ENCODE assay signal across 8 mouse cellular contexts in genomic region chr17:56251136-56251829, GRCm38 (mm10). TPM values are rescaled to one million over a fixed set of nuclear protein-coding genes. Genes with fewer than 3 reads are reported as not detected.
A peak's percentile ranks its signal among the peaks of the same experiment; 100 is the strongest.
DNase-seq lines count a peak whose midpoint lies in the region; ATAC-seq and TF ChIP-seq lines count a peak whose summit lies in the region.

No protein-coding gene starts in this region.

- WGBS in forebrain, embryonic 10.5 days: 26% methylated on average over 6 of the region's 6 CpGs
- 20% methylated on average over 6 of the region's 6 CpGs for WGBS in hindbrain, embryonic 13.5 days

- intact Hi-C loops in left cerebral cortex, adult 2 months (cut with DNase I): loop anchor here (1.0 to 5.0 kb wide), 2 partner anchors 33 to 69 kb away; partner anchors contain the start of genes Dpp9 and Mydgf

- H3K4me2 ChIP-seq in hindbrain, embryonic 13.5 days: peak overlapping the region; percentile 33

- no peaks in the 10 kb centered on the region for H3K9me3 ChIP-seq in forebrain, embryonic 10.5 days
- no peaks in the 10 kb centered on the region for H3K9me3 ChIP-seq in hindbrain, embryonic 13.5 days

- H3K27me3 ChIP-seq in forebrain, embryonic 10.5 days (ENCODE audit: poor library complexity, severe bottlenecking): no peaks in the 10 kb centered on the region
- H3K27me3 ChIP-seq in hindbrain, embryonic 13.5 days: peaks cover 18% of the 10 kb centered on the region

- peak; percentile 70 for TF ChIP-seq CTCF in left cerebral cortex, adult 2 months (IDR thresholded peaks at IDR 0.05)

- H3K4me3 ChIP-seq in forebrain, embryonic 10.5 days: peak overlapping the region; percentile 2; the same call in 1 of the 2 replicates
- H3K4me3 ChIP-seq in hindbrain, embryonic 13.5 days: 0 out of 2 replicates have a peak overlapping the region, but pooled peaks have one; percentile 5
- H3K4me3 ChIP-seq in left cerebral cortex, adult 2 months: peak overlapping the region; percentile 7; the same call in 1 of the 2 replicates

- H3K36me3 ChIP-seq in forebrain, embryonic 10.5 days (replicated peaks): no peaks in the 10 kb centered on the region
- no peaks in the 10 kb centered on the region for H3K36me3 ChIP-seq in hindbrain, embryonic 13.5 days

- DNase-seq in cerebellum, adult 9-11 months: peak; percentile 61
- peak; percentile 68 for DNase-seq in adrenal gland, adult 2 months
- peak; percentile 61 for DNase-seq in forebrain, embryonic 10.5 days (ENCODE audit: extremely low spot score, low spot score)
- peak; percentile 64 for DNase-seq in left cerebral cortex, adult 2 months (ENCODE audit: extremely low spot score in 1 of 2, low spot score in 2 of 2)
- peak; percentile 21 for DNase-seq in skeletal muscle tissue, adult 2 months (ENCODE audit: low read depth, low spot score)

- H3K9ac ChIP-seq in hindbrain, embryonic 13.5 days: no peak overlapping the region

- 0 out of 2 replicates have a peak overlapping the region, but pooled peaks have one; percentile 15 for H3K27ac ChIP-seq in forebrain, embryonic 10.5 days
- H3K27ac ChIP-seq in hindbrain, embryonic 13.5 days: peak overlapping the region; percentile 77
- peak overlapping the region; percentile 87 for H3K27ac ChIP-seq in left cerebral cortex, adult 2 months

- peaks cover 16% of the 10 kb centered on the region for H3K4me1 ChIP-seq in forebrain, embryonic 10.5 days
- peaks cover 24% of the 10 kb centered on the region for H3K4me1 ChIP-seq in hindbrain, embryonic 13.5 days (replicated peaks)

- ATAC-seq in cerebellum, adult (ENCODE audit: insufficient number of reproducible peaks, low FRiP score, low TSS enrichment): no peak
- ATAC-seq in hindbrain, embryonic 13.5 days (ENCODE audit: low FRiP score): peak; percentile 41
- peak; percentile 49 for ATAC-seq in megakaryocyte-erythroid progenitor cell, adult 5-6 weeks (replicated peaks; ENCODE audit: low FRiP score, low TSS enrichment, poor library complexity, severe bottlenecking)

RNA-seq across cellular contexts. Expression of gene Fem1a, which starts 5.3 kb away (rescaled TPM):
- total RNA-seq in adrenal gland, adult 2 months (2021): 10 to 100 TPM; 27.0 to 32.4 TPM
- polyA plus RNA-seq in adrenal gland, adult 2 months (2012; rRNA removed): 44.6 and 46.9 TPM in 2 replicates
- 11.5 and 13.2 TPM in 2 replicates for polyA plus RNA-seq in forebrain, embryonic 10.5 days (2016; fragmentation: Nextera tagmentation; extraction: Ambion mirVana)
- polyA plus RNA-seq in hindbrain, embryonic 13.5 days (2015; fragmentation: Nextera tagmentation; extraction: Ambion mirVana): 18.9 and 20.1 TPM in 2 replicates
- 10 to 100 TPM; 31.8 to 34.6 TPM for total RNA-seq in left cerebral cortex, adult 2 months (2021)
- total RNA-seq in megakaryocyte-erythroid progenitor cell, adult 5-6 weeks (2014; fragmentation: Nextera tagmentation): 15.8 and 19.2 TPM in 2 replicates
- total RNA-seq in megakaryocyte-erythroid progenitor cell, adult 5-6 weeks (2017): 19.2 and 21.7 TPM in 2 replicates

RNA-seq across cellular contexts. Expression of gene Ticam1, which starts 25.3 kb away (rescaled TPM):
- 10 to 100 TPM; 22.7 to 29.4 TPM for total RNA-seq in adrenal gland, adult 2 months (2021)
- 39.7 and 50.2 TPM in 2 replicates for polyA plus RNA-seq in adrenal gland, adult 2 months (2012; rRNA removed)
- polyA plus RNA-seq in forebrain, embryonic 10.5 days (2016; fragmentation: Nextera tagmentation; extraction: Ambion mirVana): 2.4 and 2.6 TPM in 2 replicates
- 1.3 and 1.4 TPM in 2 replicates for polyA plus RNA-seq in hindbrain, embryonic 13.5 days (2015; fragmentation: Nextera tagmentation; extraction: Ambion mirVana)
- total RNA-seq in left cerebral cortex, adult 2 months (2021): 1 to 10 TPM; 6.9 to 7.2 TPM
- 5.8 and 8.4 TPM in 2 replicates for total RNA-seq in megakaryocyte-erythroid progenitor cell, adult 5-6 weeks (2014; fragmentation: Nextera tagmentation)
- 2.2 and 3.2 TPM in 2 replicates for total RNA-seq in megakaryocyte-erythroid progenitor cell, adult 5-6 weeks (2017)

RNA-seq across cellular contexts. Expression of gene Dpp9, which starts 32.6 kb away (rescaled TPM):
- 10 to 100 TPM; 37.5 to 39.7 TPM for total RNA-seq in adrenal gland, adult 2 months (2021)
- 53.2 and 65.3 TPM in 2 replicates for polyA plus RNA-seq in adrenal gland, adult 2 months (2012; rRNA removed)
- 49.7 and 51.2 TPM in 2 replicates for polyA plus RNA-seq in forebrain, embryonic 10.5 days (2016; fragmentation: Nextera tagmentation; extraction: Ambion mirVana)
- 24.5 and 26.5 TPM in 2 replicates for polyA plus RNA-seq in hindbrain, embryonic 13.5 days (2015; fragmentation: Nextera tagmentation; extraction: Ambion mirVana)
- 10 to 100 TPM; 70.7 to 74.1 TPM for total RNA-seq in left cerebral cortex, adult 2 months (2021)
- total RNA-seq in megakaryocyte-erythroid progenitor cell, adult 5-6 weeks (2014; fragmentation: Nextera tagmentation): 25.3 and 33.5 TPM in 2 replicates
- 8.6 and 11.7 TPM in 2 replicates for total RNA-seq in megakaryocyte-erythroid progenitor cell, adult 5-6 weeks (2017)

RNA-seq across cellular contexts. Expression of gene Plin3, which starts 41.4 kb away (rescaled TPM):
- total RNA-seq in adrenal gland, adult 2 months (2021): 100 to 1,000 TPM in 1 of 2 experiments, 10 to 100 TPM in 1; 65.9 to 101 TPM
- polyA plus RNA-seq in adrenal gland, adult 2 months (2012; rRNA removed): 43.9 and 51.8 TPM in 2 replicates
- 58.3 and 59.0 TPM in 2 replicates for polyA plus RNA-seq in forebrain, embryonic 10.5 days (2016; fragmentation: Nextera tagmentation; extraction: Ambion mirVana)
- polyA plus RNA-seq in hindbrain, embryonic 13.5 days (2015; fragmentation: Nextera tagmentation; extraction: Ambion mirVana): 20.0 and 23.5 TPM in 2 replicates
- 10 to 100 TPM in 1 of 2 experiments, 1 to 10 TPM in 1; 7.7 to 11.4 TPM for total RNA-seq in left cerebral cortex, adult 2 months (2021)
- total RNA-seq in megakaryocyte-erythroid progenitor cell, adult 5-6 weeks (2014; fragmentation: Nextera tagmentation): 4.8 and 6.8 TPM in 2 replicates
- 3.7 and 6.1 TPM in 2 replicates for total RNA-seq in megakaryocyte-erythroid progenitor cell, adult 5-6 weeks (2017)

RNA-seq across cellular contexts. Expression of gene Arrdc5, which starts 48.8 kb away (rescaled TPM):
- not detected for total RNA-seq in adrenal gland, adult 2 months (2021)
- not detected in 2 replicates for polyA plus RNA-seq in adrenal gland, adult 2 months (2012; rRNA removed)
- not detected in 2 replicates for polyA plus RNA-seq in forebrain, embryonic 10.5 days (2016; fragmentation: Nextera tagmentation; extraction: Ambion mirVana)
- not detected in 2 replicates for polyA plus RNA-seq in hindbrain, embryonic 13.5 days (2015; fragmentation: Nextera tagmentation; extraction: Ambion mirVana)
- total RNA-seq in left cerebral cortex, adult 2 months (2021): not detected
- not detected in 2 replicates for total RNA-seq in megakaryocyte-erythroid progenitor cell, adult 5-6 weeks (2014; fragmentation: Nextera tagmentation)
- not detected in 2 replicates for total RNA-seq in megakaryocyte-erythroid progenitor cell, adult 5-6 weeks (2017)

Comparison
In these comparisons a context has a peak if more than half of its experiments do, and no peak if none do; other contexts are left out.
1. H3K27ac ChIP-seq: peak in every context shown above with its lines; median percentile 87 in left cerebral cortex, adult 2 months; 77 in hindbrain, embryonic 13.5 days; 15 in forebrain, embryonic 10.5 days.